Mouse (Mus musculus) gastrocnemius, adult 18-20 months (tissue): ENCODE measurements around the gene Tln2. TPM values are rescaled to one million over a fixed set of nuclear protein-coding genes. Genes with fewer than 3 reads are reported as not detected.
A peak's percentile ranks its signal among the peaks of the same experiment; 100 is the strongest.

Experiments
- DNase-seq: peaks from one replicate; pipeline ENCODE4 v3.0.0; 2021; ENCODE audit warnings: low spot score
- total RNA-seq, 2 experiments: library from RNA; stranded (reverse); gene quantifications; 2 replicates each; pipeline ENCODE4 v1.2.3; 2021

The Tln2 gene
- total RNA-seq, 2 experiments from 2014 or later = 62.3 to 75.9 TPM

DNA sequence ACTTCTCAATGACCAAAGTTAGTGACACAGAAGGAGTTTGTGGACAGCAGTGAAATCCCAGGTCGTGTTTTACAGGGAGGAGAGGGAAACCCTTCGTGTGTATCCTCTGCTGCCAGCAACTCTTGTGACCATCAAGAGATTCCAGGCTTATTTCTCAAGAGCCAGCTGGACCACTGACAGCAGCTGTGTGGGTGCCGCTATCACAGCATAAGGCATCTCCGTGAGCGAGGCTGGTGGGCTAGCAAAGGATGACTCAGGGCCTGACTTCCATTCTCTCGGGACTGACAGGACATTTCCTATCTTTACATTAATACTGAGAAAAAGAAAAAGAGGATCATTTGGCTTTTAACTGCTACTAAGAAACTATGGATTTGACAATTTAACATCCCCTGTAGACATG lies 283.1 kb downstream of the Tln2 start:
- no peak for DNase-seq

DNA sequence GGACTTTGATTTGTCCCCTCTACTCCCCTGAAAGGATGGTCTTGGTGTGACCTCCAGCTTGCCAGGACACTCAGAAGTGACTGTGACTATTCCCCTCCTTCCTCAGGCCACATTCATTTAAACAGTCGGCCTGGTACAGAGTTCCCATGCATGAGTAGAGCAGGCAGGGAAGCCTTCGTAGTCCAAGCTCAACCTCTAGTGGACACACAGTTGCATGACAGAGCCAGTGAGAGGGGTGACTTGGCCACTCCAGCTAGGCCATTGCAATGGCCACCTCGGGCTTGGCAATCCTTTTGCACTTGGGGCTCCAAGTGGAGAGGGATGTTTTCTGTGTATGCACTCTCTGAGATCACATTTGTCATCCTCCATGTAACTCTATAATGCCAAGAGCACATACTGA lies 285.2 kb downstream of the Tln2 start:
- peak; percentile 55 for DNase-seq

GRCm38 (mm10) chr9:67273362-67273761 lies 286.1 kb downstream of the Tln2 start:
- no peak for DNase-seq

GRCm38 (mm10) chr9:67270734-67271133 lies 288.8 kb downstream of the Tln2 start:
- DNase-seq = no peak

DNA sequence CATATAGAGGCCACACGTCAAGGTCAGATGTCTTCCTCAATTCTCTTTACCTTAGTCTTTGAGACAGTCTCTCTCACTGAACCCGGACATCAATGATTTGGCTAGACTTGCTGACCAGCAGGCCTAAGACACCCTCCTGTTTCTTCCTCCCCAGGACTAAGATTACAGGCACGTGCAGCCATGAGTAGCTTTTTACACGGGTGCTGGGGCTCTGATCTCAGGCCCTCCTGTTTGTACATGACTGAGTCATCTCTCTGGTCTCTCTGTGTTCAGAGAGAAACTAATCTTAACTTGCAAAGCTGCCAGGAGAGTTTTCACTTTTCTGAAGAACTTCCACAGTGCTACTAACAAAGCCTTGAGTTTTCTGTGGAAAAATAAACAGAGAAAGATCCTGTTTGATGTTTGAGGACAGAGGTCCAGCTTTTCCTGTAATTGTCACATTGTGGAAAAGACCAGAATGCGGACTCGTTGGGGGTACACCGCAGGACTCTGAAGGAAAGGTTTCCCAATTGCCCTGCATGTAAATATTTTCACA lies 289.4 kb downstream of the Tln2 start:
- DNase-seq = no peak

- no peak for DNase-seq
Measured at GRCm38 (mm10) chr9:67267276-67267990, 292.1 kb downstream of the Tln2 start.

GRCm38 (mm10) chr9:67265513-67265912 lies 294.0 kb downstream of the Tln2 start:
- no peak for DNase-seq

DNA sequence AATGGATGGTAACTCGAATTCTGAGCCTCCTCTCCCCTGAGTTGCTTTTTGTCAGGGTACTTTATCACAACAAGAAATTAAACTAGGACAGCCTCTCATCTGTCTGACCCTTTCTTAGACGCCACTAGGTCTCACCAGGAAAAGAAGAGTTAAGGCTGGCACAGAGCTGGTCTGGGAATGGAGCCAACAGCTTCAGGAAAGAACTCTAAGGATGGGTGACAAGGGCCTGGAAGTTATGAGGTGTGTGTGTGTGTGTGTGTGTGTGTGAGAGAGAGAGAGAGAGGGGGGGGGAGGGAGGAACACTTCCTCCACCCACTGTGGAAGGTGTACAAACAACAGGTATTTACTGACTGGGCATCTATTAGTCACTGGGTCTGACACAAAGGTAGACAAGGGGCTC lies 294.6 kb downstream of the Tln2 start:
- DNase-seq = no peak

DNA sequence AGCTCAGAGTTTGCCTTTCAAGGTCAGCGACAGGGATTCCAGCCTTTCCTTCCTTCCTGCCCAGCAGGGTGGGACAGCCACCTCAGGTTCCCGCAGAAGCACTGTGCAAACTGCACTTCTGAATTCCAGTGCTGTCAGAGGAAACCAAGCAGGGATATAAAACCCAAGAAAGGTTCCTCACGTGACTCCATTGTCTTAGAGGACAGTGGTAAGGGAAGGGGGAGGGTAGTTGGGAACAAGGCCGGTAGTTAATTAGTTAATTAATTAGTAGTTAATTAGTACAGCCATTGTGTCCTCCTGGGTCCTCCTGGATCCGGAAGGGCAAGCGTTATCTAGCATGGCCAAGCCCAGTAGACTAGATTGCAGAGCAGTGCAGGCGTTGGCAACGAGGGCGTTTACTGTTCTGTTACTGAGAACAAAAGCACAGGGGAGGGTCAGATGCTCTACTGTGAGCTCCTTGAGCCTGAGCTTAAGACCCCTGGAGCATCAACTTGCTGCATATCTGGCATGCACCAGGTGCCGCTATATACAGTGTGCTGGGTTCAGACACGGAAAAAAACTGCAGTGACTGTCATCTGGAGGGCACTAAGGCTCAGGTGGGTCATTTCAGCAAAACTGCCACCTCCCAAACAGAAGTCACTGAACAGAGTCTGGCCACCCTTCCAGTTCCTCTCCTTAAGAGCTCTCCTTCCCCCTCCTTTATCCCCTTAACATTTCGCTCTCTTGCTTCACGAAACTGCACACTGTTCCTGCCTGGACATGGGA lies 298.5 kb downstream of the Tln2 start:
- DNase-seq = no peak

GRCm38 (mm10) chr9:67250141-67250540 lies 309.4 kb downstream of the Tln2 start:
- peak; percentile 77 for DNase-seq

DNA sequence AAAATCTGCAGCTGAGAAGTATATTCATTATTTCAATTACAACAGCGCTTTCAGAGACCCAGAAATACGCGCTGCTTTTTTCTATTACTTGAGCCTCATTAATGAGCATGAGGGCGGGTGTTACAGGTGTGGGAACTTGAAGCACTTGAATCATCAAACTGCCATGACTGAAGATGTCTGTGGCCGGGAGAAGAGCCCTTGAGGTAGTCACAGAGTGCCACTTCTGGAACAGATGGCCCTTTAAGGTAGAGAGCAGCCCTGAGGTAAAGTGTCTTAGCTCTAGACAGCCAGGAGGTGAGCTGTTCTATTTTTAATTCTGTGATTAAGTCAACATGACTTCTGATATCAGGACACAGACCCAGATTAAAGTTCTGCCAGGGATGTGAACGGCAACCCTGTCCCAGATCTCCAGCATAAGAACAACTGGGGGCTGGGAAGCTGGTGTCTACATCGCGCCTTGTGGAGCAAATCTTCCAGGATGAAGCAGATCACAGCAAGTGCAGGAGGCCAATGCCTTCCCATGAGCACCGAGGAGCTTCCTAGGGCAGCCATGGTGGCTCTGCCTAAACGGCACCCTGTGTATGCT lies 312.0 kb downstream of the Tln2 start:
- peak; percentile 55 for DNase-seq

DNA sequence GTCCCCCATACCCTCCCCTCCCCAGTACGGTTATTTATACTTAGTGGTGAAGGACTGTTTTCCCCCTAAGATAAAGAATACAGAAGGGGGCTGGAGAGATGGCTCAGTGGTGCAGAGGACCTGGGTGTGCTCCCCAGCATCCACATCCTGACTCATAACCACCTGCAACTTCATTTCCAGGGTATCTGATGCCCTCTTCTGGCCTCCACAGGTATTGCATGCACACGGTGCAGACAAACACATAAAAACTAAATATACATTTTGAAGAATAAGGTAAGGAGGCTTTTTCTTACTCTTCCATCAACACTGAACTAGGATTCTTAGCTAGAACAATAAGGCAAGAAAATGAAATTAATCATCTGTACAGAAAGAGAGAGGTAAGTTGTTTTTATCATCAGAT lies 314.2 kb downstream of the Tln2 start:
- DNase-seq = no peak

DNA sequence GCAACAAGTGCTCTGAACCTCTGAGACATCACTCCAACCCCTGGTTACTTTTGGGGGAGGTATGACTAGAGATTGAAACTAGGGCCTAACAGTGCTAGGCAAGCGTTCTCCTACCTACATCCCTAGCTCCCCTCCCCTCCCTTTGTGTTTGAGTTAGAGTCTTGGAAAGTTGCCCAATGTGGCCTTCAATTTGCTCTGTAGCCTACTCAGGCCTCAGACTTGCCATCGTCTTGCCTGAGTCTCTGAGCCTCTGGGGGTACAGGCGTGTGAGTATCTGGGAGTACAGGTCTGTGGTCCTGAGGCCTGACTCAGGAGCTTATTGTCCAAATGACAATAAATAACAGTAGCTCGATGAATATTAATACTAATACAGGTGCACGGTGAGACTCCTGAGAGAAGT lies 317.8 kb downstream of the Tln2 start:
- no peak for DNase-seq

- DNase-seq = peak; percentile 80
Measured at GRCm38 (mm10) chr9:67240456-67240855, 319.0 kb downstream of the Tln2 start.

- peak; percentile 13 for DNase-seq
Measured at GRCm38 (mm10) chr9:67236987-67237386, 322.5 kb downstream of the Tln2 start.

DNA sequence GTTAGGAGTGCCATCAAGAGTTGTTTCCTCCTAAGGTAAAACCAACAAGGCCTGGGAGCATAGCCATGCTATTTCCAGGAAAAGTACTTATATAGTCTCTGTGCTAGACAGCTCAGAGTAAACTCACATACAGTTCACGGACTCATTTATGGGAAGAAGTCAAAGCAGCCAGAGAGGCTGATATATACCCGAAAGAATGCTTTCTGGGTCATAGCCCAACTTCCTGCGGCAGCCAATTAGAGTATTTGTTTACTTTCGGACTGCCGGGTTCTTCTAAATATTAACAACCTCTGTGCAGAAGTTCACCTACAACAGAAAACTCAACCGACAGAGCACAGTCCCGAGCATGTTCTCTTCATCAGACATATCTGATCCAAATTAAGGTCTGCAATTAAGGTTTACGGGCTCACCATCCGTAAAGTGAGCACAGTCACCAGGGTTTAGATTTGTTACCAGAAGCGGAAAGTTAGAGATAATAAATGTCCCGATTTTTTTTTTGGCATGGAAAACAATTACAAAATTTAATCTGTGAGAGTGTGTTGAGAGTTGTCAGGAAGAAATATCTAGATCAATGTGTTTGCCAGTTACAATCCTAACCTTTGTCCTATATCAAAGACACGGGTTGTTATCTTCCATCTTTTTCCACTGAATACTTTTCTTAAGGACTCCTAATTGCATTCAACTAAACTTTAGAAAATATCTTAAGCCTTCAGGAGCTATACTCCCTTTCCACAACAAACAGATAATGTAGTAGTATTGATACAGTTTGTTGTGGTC lies 323.9 kb downstream of the Tln2 start:
- DNase-seq = no peak

- no peak for DNase-seq
Measured at GRCm38 (mm10) chr9:67229033-67229432, 330.5 kb downstream of the Tln2 start.

GRCm38 (mm10) chr9:67220388-67220787 lies 339.1 kb downstream of the Tln2 start:
- DNase-seq = peak; percentile 36

- DNase-seq = no peak
Measured at GRCm38 (mm10) chr9:67218001-67218400, 341.5 kb downstream of the Tln2 start.

GRCm38 (mm10) chr9:67214191-67214985 lies 345.1 kb downstream of the Tln2 start:
- no peak for DNase-seq

DNA sequence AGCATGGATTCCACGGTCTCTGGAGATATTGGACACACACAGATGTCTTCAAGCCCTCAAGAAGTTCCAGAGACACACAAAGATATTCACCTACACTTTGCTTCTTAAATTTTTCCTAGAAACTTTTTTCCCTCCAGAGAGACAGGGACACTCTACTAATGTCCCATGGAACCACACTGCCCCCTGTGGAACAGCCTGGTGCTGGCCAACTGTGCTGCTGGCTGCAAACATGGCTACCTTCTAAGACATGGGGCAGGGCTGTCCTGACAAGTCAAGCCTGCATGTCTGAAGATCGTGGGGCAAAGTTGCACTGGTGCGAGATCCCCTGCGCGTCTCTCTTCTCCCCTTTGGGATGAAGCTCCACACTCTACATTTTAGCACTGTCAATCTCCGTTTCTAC lies 346.2 kb downstream of the Tln2 start:
- DNase-seq = peak; percentile 85
